Mouse (Mus musculus) liver, postnatal 0 days (tissue): ENCODE results near the gene Fam107b.

Experiments
- CTCF ChIP-seq: sonication (generic); IDR thresholded peaks from 2 replicates; pipeline ENCODE4 v1.5.1; 2016; ENCODE audit warnings: antibody characterized with exemption, low read depth
- EP300 ChIP-seq: IDR thresholded peaks from 2 replicates; pipeline ENCODE4 v1.6.1; 2016; ENCODE audit warnings: antibody characterized with exemption, low read depth, mild to moderate bottlenecking

DNA sequence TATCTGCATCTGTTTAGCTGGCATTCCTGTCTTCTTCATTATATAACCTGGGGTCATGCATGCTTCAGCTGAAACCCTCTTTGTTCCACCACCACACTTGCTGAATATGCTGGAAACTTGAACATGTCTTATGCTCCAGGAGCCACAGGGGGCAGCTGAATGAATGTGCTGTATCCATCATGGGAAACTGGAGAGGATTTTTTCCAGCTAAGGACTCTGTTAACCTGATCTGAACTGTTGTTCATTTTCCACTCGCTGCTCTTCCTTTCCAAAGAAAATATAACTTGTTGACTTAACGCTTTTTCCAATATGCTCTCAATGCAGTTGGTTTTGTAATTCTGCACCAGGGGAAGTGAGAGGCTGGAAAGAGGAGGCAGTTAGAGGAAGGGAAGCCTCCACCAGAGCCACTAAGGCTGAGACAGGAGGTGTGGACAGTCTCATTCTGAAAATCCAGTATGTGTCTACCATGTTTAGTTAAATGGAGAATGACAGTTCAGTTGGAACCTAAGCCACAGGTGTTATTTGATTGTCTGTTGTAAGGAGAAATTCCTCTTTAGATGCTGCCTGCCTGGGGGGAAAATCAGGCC is 9.1 kb downstream of the Fam107b start:
- TF ChIP-seq CTCF: no peak
- no peak for TF ChIP-seq EP300
